Mouse (Mus musculus) gastrocnemius, adult 2 months (tissue): ENCODE data around the gene 9430007A20Rik. TPM values are rescaled to one million over a fixed set of nuclear protein-coding genes. Genes with fewer than 3 reads are reported as not detected.
"Not testable (repeated sequence)": the region's sequence is repeated elsewhere in the genome, so short reads cannot be mapped to it uniquely, and the experiment has no call there.

Source experiments
- DNase-seq: peaks from one replicate; pipeline ENCODE4 v3.0.0; 2022
- H3K27ac ChIP-seq: fragments of 200-600 bp; 2 replicates; pipeline ENCODE4 v1.8.1; 2022; ENCODE audit warnings: mild to moderate bottlenecking
- H3K4me3 ChIP-seq: fragments of 200-600 bp; 2 replicates; pipeline ENCODE4 v1.8.1; 2022; ENCODE audit warnings: mild to moderate bottlenecking, moderate library complexity
- CTCF ChIP-seq: fragments of 200-600 bp; IDR thresholded peaks from 2 replicates; pipeline ENCODE4 v1.8.1; 2022; ENCODE audit warnings: antibody characterized with exemption, mild to moderate bottlenecking, moderate library complexity
- intact Hi-C: fragments of 180-260 bp; cut with DNase I; formaldehyde crosslinking; loops from one replicate; pipeline ENCODE4 v1.15.1; 2025
- long read RNA-seq, 2 experiments: library from polyadenylated mRNA; stranded (forward); transcript quantifications; one replicate each; pipeline ENCODE4 v2.0.0; 2021
- total RNA-seq, 2 experiments: library from RNA; stranded (reverse); gene quantifications; 2 replicates each; pipeline ENCODE4 v1.2.3; 2021

9430007A20Rik gene
- total RNA-seq = not detected
- long read RNA-seq, experiment 1 = 0 reads
- long read RNA-seq, experiment 2 = 0 reads

DNA sequence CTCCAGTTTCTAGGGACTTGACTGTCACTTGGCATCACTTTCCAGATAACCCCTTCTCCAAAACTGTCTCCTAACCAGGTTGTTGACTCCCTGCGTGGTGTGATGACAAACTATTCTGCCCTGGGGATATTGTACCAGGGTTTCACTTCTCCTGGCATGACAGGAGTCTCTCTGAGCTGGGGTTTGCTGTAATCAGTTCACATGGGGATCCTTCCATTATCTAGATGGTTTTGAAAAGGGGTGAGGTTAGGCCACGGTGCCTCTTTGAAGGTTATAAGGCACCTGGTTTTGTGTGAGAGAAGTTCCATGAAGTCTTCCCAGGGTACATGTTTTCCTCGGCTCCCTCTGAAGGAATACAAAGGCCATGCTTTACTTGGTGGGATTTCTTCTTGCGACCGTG, at the start of gene 9430007A20Rik:
TSS of gene 9430007A20Rik (plus strand) at position 301 of the 400 bp plus-strand sequence.
- no peak for TF ChIP-seq CTCF
- intact Hi-C loops = no loop called here
- Histone ChIP-seq H3K27ac (no peak within 1 kb of the TSS), H3K4me3 (no peak within 1 kb of the TSS)
- no peak for DNase-seq

GRCm38 (mm10) chr4:144493331-144493730, 26.3 kb upstream of the 9430007A20Rik start:
- TF ChIP-seq CTCF = no peak
- DNase-seq = no peak
- H3K27ac ChIP-seq = no peak overlapping the region
- no peak overlapping the region for H3K4me3 ChIP-seq
- intact Hi-C loops = no loop called here

- no peak overlapping the region for H3K4me3 ChIP-seq
These were observed 13.1 kb upstream of the 9430007A20Rik start for GRCm38 (mm10) chr4:144506518-144506917.

DNA sequence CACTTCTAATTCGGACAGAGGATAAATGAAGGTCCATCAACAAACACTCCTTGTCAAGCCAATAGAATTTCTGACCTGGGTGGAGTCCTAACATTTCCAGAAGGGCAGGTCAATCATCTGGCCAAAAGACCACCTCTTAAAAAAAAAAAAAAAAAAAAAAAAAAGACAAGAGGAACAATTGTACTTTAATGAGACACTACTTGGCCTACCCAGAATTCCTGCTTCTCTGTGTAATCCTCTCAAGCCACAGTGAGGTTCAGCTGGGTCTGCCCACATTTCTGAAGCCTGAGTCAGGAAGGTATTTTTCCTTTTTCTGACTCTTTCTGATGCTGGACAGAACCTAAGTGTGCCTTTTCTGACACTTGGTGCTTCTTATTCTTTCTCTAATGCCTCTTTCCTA, 25.1 kb downstream of the 9430007A20Rik start:
- intact Hi-C loops = no loop called here
- Histone ChIP-seq H3K27ac (no peak overlapping the region), H3K4me3 (no peak overlapping the region)
- TF ChIP-seq CTCF = no peak
- no peak for DNase-seq

More at GRCm38 (mm10) chr4:144506518-144506917, 13.1 kb upstream of the 9430007A20Rik start:
- TF ChIP-seq CTCF = no peak
- no peak for DNase-seq
- intact Hi-C loops = no loop called here
- H3K27ac ChIP-seq = no peak overlapping the region

GRCm38 (mm10) chr4:144545339-144545738, 25.7 kb downstream of the 9430007A20Rik start:
- H3K27ac ChIP-seq, intact Hi-C loops, DNase-seq, H3K4me3 ChIP-seq: not testable (repeated sequence)

DNA sequence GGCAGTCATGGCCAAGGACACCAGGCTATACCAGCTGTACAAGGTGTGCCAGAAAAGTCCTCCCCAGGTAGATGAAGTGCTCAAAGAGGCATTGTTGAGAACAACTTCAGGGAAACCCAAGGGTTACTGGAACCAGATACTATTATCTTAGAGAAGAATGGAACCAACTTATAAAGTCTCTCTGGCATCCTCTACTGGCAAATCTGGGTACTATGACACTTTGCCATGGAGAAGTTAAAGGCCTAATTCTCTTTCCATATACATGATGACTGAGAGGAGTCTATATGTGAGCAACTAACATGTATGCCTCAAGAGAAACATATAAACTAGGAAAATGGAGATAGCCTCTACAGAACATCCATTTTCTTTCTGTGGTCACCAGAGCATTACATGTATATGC, 31.5 kb downstream of the 9430007A20Rik start:
- TF ChIP-seq CTCF = no peak
- Histone ChIP-seq H3K4me3 (no peak overlapping the region), H3K27ac (no peak overlapping the region)
- intact Hi-C loops = no loop called here
- DNase-seq = no peak

DNA sequence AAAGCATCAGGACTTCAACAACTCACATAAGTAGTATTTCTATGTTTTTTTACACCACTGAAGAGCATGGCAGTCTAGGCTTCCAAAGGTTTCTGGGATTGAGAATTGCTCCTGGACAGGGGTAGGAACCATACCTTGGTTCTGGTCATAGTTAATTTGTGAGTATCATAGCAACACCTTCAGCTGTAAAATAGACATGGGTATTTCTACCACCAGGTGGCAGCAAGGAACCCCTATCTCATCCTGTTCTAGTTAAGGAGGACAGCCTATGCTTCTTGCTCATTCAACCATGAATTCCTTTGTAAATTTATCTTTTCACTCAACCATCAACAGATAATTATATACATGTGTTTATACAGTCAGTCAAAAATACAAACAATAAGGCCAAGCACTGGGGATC, 40.2 kb downstream of the 9430007A20Rik start:
- peak; percentile 31; the same call in 1 of the 2 replicates for TF ChIP-seq CTCF
- no peak overlapping the region for H3K4me3 ChIP-seq
- intact Hi-C loops = no loop called here
- no peak overlapping the region for H3K27ac ChIP-seq
- DNase-seq = no peak

DNA sequence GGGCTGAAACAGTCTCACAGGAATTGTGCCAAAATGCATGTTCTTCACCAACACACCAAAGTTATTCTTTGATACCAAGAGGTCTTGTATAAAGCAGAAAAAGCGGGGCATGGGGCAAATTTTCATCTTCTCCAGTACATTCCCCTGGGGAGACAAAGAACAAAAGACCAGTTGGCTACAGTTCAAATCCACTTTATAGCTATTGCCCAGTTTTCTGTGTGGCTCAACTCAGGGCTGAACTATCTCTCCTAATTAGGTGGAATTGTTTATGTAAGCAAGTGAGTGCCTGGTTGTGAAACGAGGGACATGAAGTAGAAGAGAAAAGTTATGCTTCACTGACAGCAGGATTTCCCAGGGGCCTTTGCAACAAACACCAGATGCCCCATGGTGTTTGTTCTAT, 41.6 kb downstream of the 9430007A20Rik start:
- H3K27ac ChIP-seq = no peak overlapping the region
- intact Hi-C loops = no loop called here

GRCm38 (mm10) chr4:144565034-144565433, 45.4 kb downstream of the 9430007A20Rik start, which contains the start of gene Gm13124:
Gene Gm13124 (minus strand): TSS chr4:144565134.
- H3K27ac ChIP-seq = no peak within 1 kb of the TSS
- H3K4me3 ChIP-seq = no peak within 1 kb of the TSS
- no peak for DNase-seq
- TF ChIP-seq CTCF = no peak
- intact Hi-C loops = no loop called here

More for the DNA sequence above, 41.6 kb downstream of the 9430007A20Rik start:
- H3K4me3 ChIP-seq = no peak overlapping the region
- TF ChIP-seq CTCF = no peak
- no peak for DNase-seq

- no peak for TF ChIP-seq CTCF
- no peak for DNase-seq
- intact Hi-C loops = no loop called here
- Histone ChIP-seq H3K4me3 (no peak overlapping the region), H3K27ac (no peak overlapping the region)
These were observed 48.1 kb downstream of the 9430007A20Rik start for GRCm38 (mm10) chr4:144567752-144568151.

Other genes starting within 250 kb of the 9430007A20Rik start
- gene Pramel5, start 239.3 kb upstream of the 9430007A20Rik start, total RNA-seq = not detected
- not detected for gene Gm13128, start 189.6 kb upstream of the 9430007A20Rik start, total RNA-seq
- not detected for gene Gm13119, start 161.9 kb upstream of the 9430007A20Rik start, total RNA-seq
- gene Pramef20, start 141.9 kb upstream of the 9430007A20Rik start, total RNA-seq = not detected
- not detected for gene Pramef12, start 111.4 kb upstream of the 9430007A20Rik start, total RNA-seq
- not detected for gene 1700012P22Rik, start 81.0 kb upstream of the 9430007A20Rik start, total RNA-seq
- gene Gm9944, start 66.5 kb upstream of the 9430007A20Rik start, total RNA-seq = not detected
- gene Aadacl3, start 56.1 kb upstream of the 9430007A20Rik start, total RNA-seq = not detected
- gene Gm13124, start 45.3 kb downstream of the 9430007A20Rik start, total RNA-seq = not detected
- gene Aadacl4, start 93.9 kb downstream of the 9430007A20Rik start, total RNA-seq = not detected
- not detected for gene Gm436, start 166.5 kb downstream of the 9430007A20Rik start, total RNA-seq
- not detected for gene Gm13178, start 201.6 kb downstream of the 9430007A20Rik start, total RNA-seq